Mouse (Mus musculus) adrenal gland, adult 2 months (tissue): ENCODE results near the gene Opcml. TPM values are rescaled to one million over a fixed set of nuclear protein-coding genes. Genes with fewer than 3 reads are reported as not detected.
A peak's percentile ranks its signal among the peaks of the same experiment; 100 is the strongest.

Experiments
- DNase-seq: peaks from one replicate; pipeline ENCODE4 v3.0.0; 2021
- long read RNA-seq: library from polyadenylated mRNA; stranded (forward); transcript quantifications from one replicate; pipeline ENCODE4 v2.0.0, GENCODE M21; 2021
- polyA plus RNA-seq: library from polyadenylated mRNA; depleted of rRNA; stranded (reverse); fragments of >200 nt; gene quantifications from 2 replicates; pipeline ENCODE4 v1.2.3, GENCODE M21; 2012; rRNA removed
- total RNA-seq, 2 experiments: library from RNA; stranded (reverse); gene quantifications; 2 replicates each; pipeline ENCODE4 v1.2.3; 2021

Opcml gene
- total RNA-seq (1 to 10 TPM in 1 of 2 experiments, under 1 TPM in 1; 0.83 to 1.3 TPM), polyA plus RNA-seq (0.06 and 0.67 TPM in 2 replicates)
- long read RNA-seq: 0 reads

DNA sequence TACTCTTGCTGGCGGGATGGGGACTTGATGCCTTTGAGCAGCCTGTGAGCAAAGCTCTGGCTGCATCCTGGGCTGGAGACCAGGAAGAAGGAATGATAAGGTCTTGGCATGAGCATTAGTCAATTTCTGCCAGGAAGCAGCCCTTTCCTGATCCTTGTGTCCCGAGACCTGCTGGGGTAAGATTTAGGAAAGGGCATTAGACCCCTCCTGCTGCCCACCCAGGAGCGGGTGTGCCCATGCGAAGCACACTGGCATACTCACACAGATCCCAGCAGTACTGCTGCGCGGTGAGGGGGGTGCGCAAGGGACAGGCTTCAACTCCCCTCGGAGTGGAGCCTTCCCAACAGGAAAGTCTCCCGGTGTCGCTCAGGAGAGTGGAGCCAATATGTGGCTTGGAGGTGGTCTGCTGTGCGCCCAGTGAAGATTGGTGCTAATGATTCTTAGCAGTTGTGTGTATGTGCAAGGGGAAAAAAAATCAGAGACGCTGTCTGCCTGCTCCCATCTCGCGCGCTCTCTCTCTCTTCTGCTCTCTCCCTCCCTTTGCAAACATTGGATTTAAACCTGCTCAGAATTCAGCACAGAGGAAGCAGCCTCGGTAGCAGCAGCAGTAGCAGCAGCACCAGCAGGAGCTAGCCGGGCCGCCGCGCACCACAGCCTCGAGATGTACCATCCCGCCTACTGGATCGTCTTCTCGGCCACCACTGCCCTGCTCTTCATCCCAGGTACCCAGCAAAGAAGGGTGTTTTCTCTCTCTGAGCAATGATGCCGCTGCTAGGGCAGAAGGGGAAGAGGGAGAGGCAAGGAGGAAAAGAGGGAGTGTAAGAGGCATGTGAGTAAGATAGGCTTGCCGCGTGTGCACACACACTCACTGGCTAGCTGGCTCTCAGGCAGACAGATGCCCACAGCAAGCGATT lies at the start of gene Opcml:
Gene Opcml, plus strand, starts transcription at position 51 of the 914 bp plus-strand sequence.
- no peak for DNase-seq

DNA sequence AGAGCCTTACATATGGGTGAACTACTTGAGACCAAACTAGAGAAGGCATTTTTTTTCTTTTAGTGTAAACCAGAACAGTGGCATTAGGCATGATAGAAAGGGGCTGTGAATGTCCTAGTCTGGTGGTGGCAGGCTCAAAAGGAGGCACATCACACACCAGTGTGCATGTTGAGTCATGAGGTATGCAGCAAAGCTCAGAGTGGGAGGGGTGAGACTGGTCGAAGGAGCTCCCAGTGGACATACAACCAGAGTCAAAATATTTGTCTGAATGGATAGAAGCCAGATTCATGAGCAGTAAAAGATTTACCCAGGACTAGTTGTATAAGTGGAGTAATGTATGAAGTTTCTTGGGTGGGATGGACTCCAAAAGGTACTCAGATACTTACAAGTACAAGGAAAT lies 31.9 kb upstream of the Opcml start:
- DNase-seq: no peak

GRCm38 (mm10) chr9:27761196-27761595 lies 29.4 kb upstream of the Opcml start:
- no peak for DNase-seq

- DNase-seq: no peak
Measured at GRCm38 (mm10) chr9:27766446-27766845, 24.1 kb upstream of the Opcml start.

DNA sequence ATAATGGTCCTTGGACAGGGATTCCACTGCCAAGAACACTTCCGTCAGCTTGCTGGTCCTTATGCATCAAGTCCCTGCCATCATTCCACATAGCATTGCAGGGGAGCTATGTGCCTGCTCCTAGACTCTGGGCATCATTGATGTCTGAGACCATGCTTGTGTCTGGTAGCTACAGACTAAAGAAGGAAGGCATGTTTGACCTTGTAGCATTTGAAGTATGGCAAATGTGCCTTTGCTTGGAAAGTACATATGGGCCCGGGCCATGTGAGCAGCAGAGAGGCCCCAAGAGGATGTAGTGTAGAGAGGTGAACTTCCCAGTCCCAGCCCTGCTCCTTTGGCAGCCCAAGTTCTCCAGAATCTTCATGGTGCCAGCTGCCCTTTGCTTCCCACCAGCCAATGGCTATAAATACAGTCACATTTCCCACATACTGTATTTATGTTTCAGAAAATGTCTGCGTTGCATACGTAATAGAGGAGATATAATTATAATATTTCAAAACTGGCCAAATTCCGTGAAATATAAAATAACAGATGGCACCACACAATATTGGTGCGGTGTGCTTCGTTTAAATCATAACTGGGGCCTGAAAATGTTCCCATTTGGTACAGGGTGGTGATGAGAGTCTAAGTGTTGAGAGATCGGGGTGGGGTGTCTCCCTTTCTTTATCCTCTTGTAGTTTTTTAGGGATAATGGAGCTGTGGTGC lies 23.2 kb upstream of the Opcml start:
- DNase-seq: no peak

DNA sequence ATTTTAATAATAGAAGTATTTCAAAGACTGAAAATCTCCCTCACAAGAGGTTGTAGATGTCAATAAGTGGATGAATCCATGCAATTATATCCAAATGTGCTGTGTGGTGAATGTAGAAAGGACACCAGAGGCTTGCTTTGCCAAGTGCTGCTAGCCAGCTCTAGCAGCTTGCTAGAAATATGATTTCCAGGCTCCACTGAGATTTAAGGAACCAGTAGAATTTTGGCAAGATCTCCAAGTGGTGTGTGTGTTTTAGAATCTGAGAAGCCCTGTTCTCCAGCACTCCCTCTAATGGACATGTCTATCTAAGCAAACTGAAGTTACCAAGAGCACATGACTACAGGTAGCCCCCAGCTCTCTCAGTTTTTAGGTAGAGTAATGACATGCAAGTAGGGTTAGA lies 21.8 kb upstream of the Opcml start:
- DNase-seq: no peak

DNA sequence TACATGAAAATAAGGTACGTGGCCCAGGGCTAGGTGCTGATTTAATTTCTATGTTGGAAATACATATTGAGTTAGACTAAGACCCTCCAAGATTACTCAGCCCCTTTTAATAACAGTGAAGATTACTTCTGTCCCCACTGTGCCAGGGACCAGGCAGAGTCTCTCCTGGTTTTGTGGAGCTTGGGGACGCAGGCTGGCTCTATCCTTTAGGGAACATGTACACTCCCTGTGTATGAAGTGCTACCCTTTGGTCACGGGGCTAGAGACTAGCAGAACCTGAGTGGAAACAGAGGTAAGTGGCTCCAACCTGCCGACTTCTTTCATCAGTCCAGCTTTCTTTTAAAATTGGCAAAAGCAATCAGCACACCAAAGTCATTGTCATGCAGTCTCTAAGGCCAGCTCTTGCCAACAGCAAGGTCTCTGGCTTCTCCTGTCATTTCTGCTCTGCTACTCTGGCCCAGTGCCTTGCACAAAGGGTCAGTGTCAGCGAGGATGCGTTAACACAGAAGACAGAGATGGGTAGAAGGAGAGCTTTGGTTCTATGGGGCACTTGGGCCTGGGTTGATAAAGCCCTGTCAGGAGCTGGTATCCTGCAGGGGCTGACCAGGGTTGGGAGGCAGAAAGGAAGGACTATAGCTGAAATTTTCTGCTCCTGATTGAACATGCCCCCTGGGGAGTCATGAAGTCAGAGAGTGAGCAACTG lies 9.1 kb upstream of the Opcml start:
- no peak for DNase-seq

GRCm38 (mm10) chr9:27781994-27782337 lies 8.6 kb upstream of the Opcml start:
- DNase-seq: no peak

GRCm38 (mm10) chr9:27791639-27791966 lies 1.0 kb downstream of the Opcml start:
- no peak for DNase-seq

GRCm38 (mm10) chr9:27792226-27792625 lies 1.7 kb downstream of the Opcml start:
- DNase-seq: no peak

- DNase-seq: no peak
Measured at GRCm38 (mm10) chr9:27792994-27793393, 2.4 kb downstream of the Opcml start.

DNA sequence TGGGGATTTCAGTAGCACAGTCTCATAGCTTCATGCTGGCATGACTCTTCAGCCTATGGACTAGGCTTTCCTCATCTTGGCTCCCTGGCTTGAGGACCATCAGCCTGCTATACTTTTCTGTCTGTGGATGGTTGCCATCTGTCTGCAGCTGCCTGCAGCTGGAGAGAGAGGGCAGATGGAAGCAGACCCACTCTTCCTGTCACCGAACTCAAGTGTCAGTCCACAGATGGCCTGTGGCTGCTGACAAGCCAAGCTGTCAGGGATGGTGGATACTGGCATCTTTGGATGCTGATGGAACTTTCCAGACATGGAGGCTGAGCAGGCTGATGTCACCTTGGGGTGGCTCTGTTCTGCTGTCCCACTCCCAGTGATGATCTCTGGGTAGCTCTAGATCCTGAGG lies 6.0 kb downstream of the Opcml start:
- no peak for DNase-seq

DNA sequence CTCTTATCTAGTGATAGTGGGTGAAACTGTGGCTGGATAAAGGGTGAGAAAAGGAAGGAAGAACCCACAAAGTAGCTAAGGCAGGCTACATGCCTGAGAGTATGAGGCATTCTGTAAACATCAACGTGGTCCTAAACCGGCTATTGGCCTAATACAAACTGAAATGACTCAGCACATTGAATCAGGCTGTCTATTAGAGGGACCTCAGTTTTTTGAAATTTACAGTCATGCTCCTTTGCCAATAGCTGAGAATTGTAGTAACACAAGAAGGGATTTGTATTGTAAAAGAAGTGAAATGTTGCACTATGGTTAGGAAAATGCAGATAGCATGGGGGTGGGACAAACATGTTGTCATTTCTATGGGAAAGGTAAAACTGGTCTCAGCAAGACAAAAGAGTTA lies 10.4 kb downstream of the Opcml start:
- no peak for DNase-seq

DNA sequence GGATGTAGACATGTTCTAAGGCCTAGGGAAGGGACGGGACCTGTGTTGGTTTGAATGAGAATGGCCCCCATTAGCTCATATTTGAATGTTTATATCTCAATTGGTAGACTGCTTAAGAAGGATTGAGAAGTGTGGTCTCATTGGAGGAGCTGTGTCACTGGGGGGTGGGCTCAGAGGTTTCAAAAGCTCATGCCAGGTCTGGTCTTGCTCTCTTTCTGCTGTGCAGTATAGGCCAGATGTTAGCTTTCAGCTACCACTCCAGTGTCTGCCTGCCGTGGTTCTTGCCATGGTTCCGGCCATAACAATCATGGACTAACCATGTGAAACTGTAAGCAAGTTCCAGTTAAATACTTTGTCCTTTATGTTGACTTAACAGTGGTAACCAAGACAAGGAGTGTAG lies 11.2 kb downstream of the Opcml start:
- no peak for DNase-seq

- DNase-seq: no peak
Measured at GRCm38 (mm10) chr9:27802379-27802778, 11.8 kb downstream of the Opcml start.

DNA sequence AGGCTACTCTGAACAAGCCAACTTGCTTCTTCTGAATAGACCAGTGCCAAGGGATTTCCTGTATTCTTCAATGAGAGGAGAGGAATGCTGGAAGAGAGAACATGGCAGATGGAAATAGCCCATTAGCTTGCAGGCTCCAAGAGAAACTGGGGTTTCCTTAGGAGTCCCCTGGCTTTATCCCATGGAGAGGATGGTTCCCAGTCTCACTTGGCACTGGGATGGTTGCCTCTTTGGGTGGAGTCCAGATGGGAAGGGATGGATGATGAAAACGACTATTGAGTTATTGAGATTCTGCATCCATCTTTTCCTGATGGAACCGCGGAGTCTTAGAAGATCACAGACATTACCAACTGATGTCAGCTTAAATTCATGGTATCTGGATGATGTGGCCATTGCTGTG lies 13.9 kb downstream of the Opcml start:
- DNase-seq: no peak

- no peak for DNase-seq
Measured at GRCm38 (mm10) chr9:27809741-27810140, 19.2 kb downstream of the Opcml start.

DNA sequence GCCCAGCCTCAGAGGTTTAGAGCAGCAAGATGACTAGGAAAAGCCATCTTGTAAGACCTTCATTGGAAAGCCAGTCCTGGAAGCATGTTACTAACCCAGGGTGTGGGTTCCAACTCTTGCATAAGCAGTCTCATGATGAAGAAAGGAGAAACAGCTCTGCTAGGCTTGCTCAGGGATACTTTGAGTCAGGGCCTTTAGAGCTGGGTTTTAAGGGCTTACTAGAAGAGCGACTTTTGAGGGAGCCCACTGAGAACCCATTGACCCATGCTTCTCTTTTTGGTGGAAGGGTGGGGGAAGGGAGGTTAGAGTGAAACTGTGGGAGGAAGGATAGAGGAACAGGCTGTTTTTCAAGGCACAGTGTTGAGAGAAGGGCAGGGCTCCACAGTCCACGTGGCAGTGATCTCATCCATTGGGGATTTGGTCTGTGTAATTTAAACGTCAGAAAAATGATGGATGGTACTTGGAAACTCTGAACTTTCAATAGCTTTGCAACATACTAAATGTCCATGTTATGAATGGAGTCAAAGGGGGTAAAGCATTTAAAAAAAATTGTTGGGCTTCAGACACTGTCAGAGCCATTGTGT lies 22.7 kb downstream of the Opcml start:
- peak; percentile 18 for DNase-seq

- DNase-seq: no peak
Measured at GRCm38 (mm10) chr9:27814161-27814560, 23.6 kb downstream of the Opcml start.

- no peak for DNase-seq
Measured at GRCm38 (mm10) chr9:27821197-27821596, 30.6 kb downstream of the Opcml start.

- no peak for DNase-seq
Measured at GRCm38 (mm10) chr9:27822681-27823080, 32.1 kb downstream of the Opcml start.

DNA sequence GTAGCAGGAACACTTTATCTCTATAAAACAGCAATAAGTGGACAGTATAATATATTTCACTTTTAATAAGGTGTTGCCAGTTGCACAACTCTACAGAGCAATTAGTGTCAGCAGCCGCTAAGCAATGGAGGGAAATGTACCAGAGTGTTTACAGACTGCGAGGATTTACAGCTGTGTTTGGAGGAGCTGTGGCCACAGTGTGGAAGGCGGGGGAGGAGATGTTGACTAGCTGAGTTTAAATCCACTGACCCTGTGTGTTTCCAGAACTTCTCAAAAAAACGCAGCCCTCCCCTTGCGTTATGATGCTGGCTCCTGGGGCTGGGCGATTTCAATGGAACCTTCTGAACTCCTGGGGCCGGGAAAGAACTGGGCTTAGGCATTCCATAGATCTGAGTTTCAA lies 33.8 kb downstream of the Opcml start:
- DNase-seq: no peak

- no peak for DNase-seq
Measured at GRCm38 (mm10) chr9:27830519-27830918, 39.9 kb downstream of the Opcml start.
